Mouse (Mus musculus) olfactory bulb, adult 2 months (tissue): ENCODE results near the gene Por.

Experiments used
- CTCF ChIP-seq: fragments of 200-500 bp; IDR thresholded peaks from 2 replicates; pipeline ENCODE4 v1.5.1; 2012; ENCODE audit warnings: low read depth, mild to moderate bottlenecking, low read length, moderate library complexity; ENCODE audit not compliant: insufficient read depth
- POLR2A ChIP-seq: fragments of 200-500 bp; IDR thresholded peaks from 2 replicates; pipeline ENCODE4 v1.6.1; 2012; ENCODE audit warnings: mild to moderate bottlenecking, low read depth, low read length, moderate library complexity; ENCODE audit not compliant: insufficient read depth

DNA sequence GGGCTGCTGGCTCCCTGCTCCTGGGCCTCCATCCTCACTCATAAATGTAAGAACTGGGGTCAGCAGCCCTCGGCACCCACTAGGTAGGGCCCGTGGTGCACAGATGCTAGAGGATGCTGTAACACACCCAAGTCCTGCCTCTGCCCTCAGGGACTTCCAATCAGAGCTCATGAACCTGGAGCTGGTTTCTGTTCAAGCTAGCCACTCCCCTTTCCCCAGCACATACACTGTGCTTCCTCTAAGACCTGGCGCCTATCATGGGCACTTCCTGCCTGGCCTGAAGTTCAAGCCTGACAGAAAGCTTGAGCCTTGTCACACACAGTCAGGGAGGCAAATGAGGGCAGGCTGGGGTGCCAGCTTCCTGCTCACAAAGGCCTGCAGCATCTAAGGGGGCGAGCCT is 63.2 kb downstream of the Por start:
- no peak for TF ChIP-seq CTCF
- TF ChIP-seq POLR2A, result no peak
